Mouse (Mus musculus) left cerebral cortex, postnatal 36 days (tissue): ENCODE data around the gene Col4a3bp. TPM values are rescaled to one million over a fixed set of nuclear protein-coding genes. Genes with fewer than 3 reads are reported as not detected.

Source experiments
- DNase-seq, 2 experiments: peaks; one replicate each; pipeline ENCODE4 v3.0.0; 2021 to 2022; ENCODE audit warnings: low spot score in 2 of 2, mixed read lengths in 1 of 2
- intact Hi-C: fragments of 180-260 bp; cut with DNase I; formaldehyde crosslinking; loops from one replicate; pipeline ENCODE4 v1.15.1; 2025
- total RNA-seq, 2 experiments: library from RNA; stranded (reverse); gene quantifications; 2 replicates each; pipeline ENCODE4 v1.2.3; 2021

Col4a3bp gene
- total RNA-seq, 2 experiments from 2014 or later: 61.6 to 71.7 TPM

- intact Hi-C loops: no loop called here
- no peak for DNase-seq
Observed at GRCm38 (mm10) chr13:96678616-96679015, 136.2 kb downstream of the Col4a3bp start.

GRCm38 (mm10) chr13:96680163-96681087 lies 138.0 kb downstream of the Col4a3bp start:
- DNase-seq: peak; percentile 45
- intact Hi-C loops: no loop called here

- intact Hi-C loops: no loop called here
- DNase-seq: no peak
Observed at GRCm38 (mm10) chr13:96681088-96681620, 138.7 kb downstream of the Col4a3bp start.

- intact Hi-C loops: no loop called here
- peak; percentile 43 to 54 for DNase-seq
Observed at GRCm38 (mm10) chr13:96684779-96685178, 142.4 kb downstream of the Col4a3bp start.

- intact Hi-C loops: no loop called here
- peak; percentile 11 to 27 for DNase-seq
Observed at GRCm38 (mm10) chr13:96687261-96687660, 144.8 kb downstream of the Col4a3bp start.

Other genes with a start within 250 kb of the Col4a3bp start
- gene Poc5, start 154.3 kb upstream of the Col4a3bp start, total RNA-seq: 10 to 100 TPM; 30.4 to 36.2 TPM
- under 1 TPM in 1 of 2 experiments, not detected in 1; 0.25 TPM for gene Ankdd1b, start 71.4 kb upstream of the Col4a3bp start, total RNA-seq
- not detected for gene Gm17622, start 51.9 kb upstream of the Col4a3bp start, total RNA-seq
- gene Polk, start within 50 bp of the Col4a3bp start, total RNA-seq: 10 to 100 TPM; 11.7 to 15.6 TPM
- gene Hmgcr, start 128.3 kb downstream of the Col4a3bp start, total RNA-seq: 100 to 1,000 TPM; 137 to 160 TPM
- under 1 TPM; 0.17 to 0.25 TPM for gene Ankrd31, start 205.7 kb downstream of the Col4a3bp start, total RNA-seq